ENCODE assay signal across 9 mouse cellular contexts in the genomic region with DNA sequence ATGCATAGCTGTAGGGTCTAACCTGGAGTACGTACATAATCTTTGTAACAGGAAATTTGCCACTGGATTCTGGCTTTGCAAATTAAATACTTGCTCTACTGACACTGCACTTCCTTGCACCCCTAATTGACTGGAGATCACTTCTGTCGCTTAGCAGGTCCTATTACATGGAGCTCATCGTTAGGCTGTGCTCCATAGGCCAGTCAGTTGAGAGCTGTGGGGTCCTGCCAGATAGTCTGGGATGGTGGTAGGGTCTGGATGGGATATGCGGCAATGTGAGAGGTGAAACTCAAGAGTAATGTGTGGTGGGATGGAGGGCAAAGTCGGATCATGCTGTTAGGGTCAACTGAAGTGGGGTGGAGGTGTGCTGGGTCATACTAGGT. TPM values are rescaled to one million over a fixed set of nuclear protein-coding genes. Genes with fewer than 3 reads are reported as not detected.
DNase-seq lines count a peak whose midpoint lies in the region; ATAC-seq and TF ChIP-seq lines count a peak whose summit lies in the region.
"Had no signal": no experiment of that assay in that cellular context is flagged by ENCODE, and none has a peak within 500 bp of the region (broad histone marks: within the 10 kb centered on the region; RNA-seq: fewer than 3 reads in every experiment).

No protein-coding gene starts in this region.

- no peak for TF ChIP-seq CTCF in testis, adult 2 months (IDR thresholded peaks at IDR 0.05; ENCODE audit: control insufficient read depth, insufficient read depth, insufficient replicate concordance, low read depth, low read length)

- H3K4me3 ChIP-seq in testis, adult 2 months (ENCODE audit: control insufficient read depth, low read depth, low read length): peak overlapping the region; percentile 98
- peak overlapping the region; percentile 75 for H3K4me3 ChIP-seq in embryonic facial prominence, embryonic 14.5 days (ENCODE audit: low read depth, low read length)
- H3K4me3 ChIP-seq in limb, embryonic 11.5 days (ENCODE audit: low read depth, low read length): peak overlapping the region; percentile 82
- H3K4me3 ChIP-seq in stomach, embryonic 14.5 days (ENCODE audit: low read depth, low read length): peak overlapping the region; percentile 78

- TF ChIP-seq POLR2A in testis, adult 2 months (IDR thresholded peaks at IDR 0.05; ENCODE audit: control insufficient read depth, low read depth, low read length): no peak

- H3K27me3 ChIP-seq in testis, adult 2 months (ENCODE audit: control insufficient read depth, insufficient read depth, low read length): no peaks in the 10 kb centered on the region
- no peaks in the 10 kb centered on the region for H3K27me3 ChIP-seq in embryonic facial prominence, embryonic 14.5 days (replicated peaks; ENCODE audit: control insufficient read depth, insufficient read depth, low read length)
- H3K27me3 ChIP-seq in limb, embryonic 11.5 days (ENCODE audit: control insufficient read depth, insufficient read depth, low read length): no peaks in the 10 kb centered on the region
- H3K27me3 ChIP-seq in stomach, embryonic 14.5 days (ENCODE audit: control insufficient read depth, insufficient read depth, low read length): no peaks in the 10 kb centered on the region

- peaks cover 7% of the 10 kb centered on the region for H3K4me1 ChIP-seq in testis, adult 2 months (ENCODE audit: control insufficient read depth, insufficient read depth, low read length)
- peaks cover 11% of the 10 kb centered on the region for H3K4me1 ChIP-seq in embryonic facial prominence, embryonic 14.5 days (ENCODE audit: control insufficient read depth, insufficient read depth, low read length)
- H3K4me1 ChIP-seq in limb, embryonic 11.5 days (ENCODE audit: control insufficient read depth, insufficient read depth, low read length): peaks cover 8% of the 10 kb centered on the region; the same call in 1 of the 2 replicates
- peaks cover 5% of the 10 kb centered on the region; the same call in 1 of the 2 replicates for H3K4me1 ChIP-seq in stomach, embryonic 14.5 days (ENCODE audit: control insufficient read depth, insufficient read depth, low read length)

- H3K27ac ChIP-seq in testis, adult 2 months (ENCODE audit: control insufficient read depth, insufficient read depth, low read depth, low read length): peak overlapping the region; percentile 22; the same call in 1 of the 2 replicates
- no peak overlapping the region for H3K27ac ChIP-seq in embryonic facial prominence, embryonic 14.5 days (replicated peaks; ENCODE audit: low read depth, low read length)
- H3K27ac ChIP-seq in limb, embryonic 11.5 days (replicated peaks; ENCODE audit: low read depth, low read length): no peak overlapping the region; the same call in 1 of the 2 replicates
- no peak overlapping the region for H3K27ac ChIP-seq in stomach, embryonic 14.5 days (ENCODE audit: low read length)

- no peak for DNase-seq in testis, postnatal 10 days (ENCODE audit: low spot score)
- DNase-seq in embryonic facial prominence, embryonic 14.5 days (ENCODE audit: low spot score): no peak
- DNase-seq in limb, embryonic 11.5 days (ENCODE audit: low spot score): peak; percentile 43
- DNase-seq in right cerebral cortex, postnatal 10 days (ENCODE audit: low spot score in 2 of 2): no peak
- DNase-seq in cerebellum, postnatal 25 days: no peak

- ATAC-seq in embryonic facial prominence, embryonic 14.5 days (ENCODE audit: low read depth): no peak; the same call in 1 of the 2 replicates
- peak; percentile 18 for ATAC-seq in limb, embryonic 11.5 days (ENCODE audit: insufficient number of reproducible peaks, low FRiP score, low TSS enrichment, low read depth)
- no peak for ATAC-seq in stomach, embryonic 14.5 days (ENCODE audit: insufficient number of reproducible peaks, insufficient read depth, low FRiP score, low read depth)
- ATAC-seq in granulocyte monocyte progenitor cell, adult 5-6 weeks (replicated peaks; ENCODE audit: poor library complexity, severe bottlenecking): no peak

- H3K9ac ChIP-seq in embryonic facial prominence, embryonic 14.5 days (ENCODE audit: low read depth, low read length): peak overlapping the region; percentile 78
- peak overlapping the region; percentile 82 for H3K9ac ChIP-seq in limb, embryonic 11.5 days (ENCODE audit: low read length)
- peak overlapping the region; percentile 67 for H3K9ac ChIP-seq in stomach, embryonic 14.5 days (replicated peaks; ENCODE audit: low read depth, low read length)

- WGBS in embryonic facial prominence, embryonic 14.5 days: 11% methylated on average over 5 of the region's 5 CpGs
- WGBS in limb, embryonic 11.5 days: 13% methylated on average over 5 of the region's 5 CpGs
- 12% methylated on average over 5 of the region's 5 CpGs for WGBS in stomach, embryonic 14.5 days

- no peaks in the 10 kb centered on the region for H3K9me3 ChIP-seq in embryonic facial prominence, embryonic 14.5 days (ENCODE audit: control insufficient read depth, low read length)
- H3K9me3 ChIP-seq in limb, embryonic 11.5 days (ENCODE audit: control insufficient read depth, low read length): no peaks in the 10 kb centered on the region
- H3K9me3 ChIP-seq in stomach, embryonic 14.5 days (ENCODE audit: control insufficient read depth, low read depth, low read length): no peaks in the 10 kb centered on the region

- peak overlapping the region; percentile 74 for H3K4me2 ChIP-seq in embryonic facial prominence, embryonic 14.5 days (ENCODE audit: low read depth, low read length)
- H3K4me2 ChIP-seq in limb, embryonic 11.5 days (ENCODE audit: low read depth, severe bottlenecking): peak overlapping the region; percentile 54
- H3K4me2 ChIP-seq in stomach, embryonic 14.5 days (replicated peaks; ENCODE audit: low read depth, low read length): peak overlapping the region; percentile 66

- no peaks in the 10 kb centered on the region; the same call in none of the 2 replicates for H3K36me3 ChIP-seq in testis, adult 2 months (ENCODE audit: control insufficient read depth, insufficient read depth, low read length)
- peaks cover 53% of the 10 kb centered on the region for H3K36me3 ChIP-seq in embryonic facial prominence, embryonic 14.5 days (ENCODE audit: control insufficient read depth, insufficient read depth, low read length)
- H3K36me3 ChIP-seq in limb, embryonic 11.5 days (ENCODE audit: control insufficient read depth, insufficient read depth, low read length): peaks cover 6% of the 10 kb centered on the region; the same call in 1 of the 2 replicates
- peaks cover 22% of the 10 kb centered on the region for H3K36me3 ChIP-seq in stomach, embryonic 14.5 days (ENCODE audit: control insufficient read depth, insufficient read depth, low read length)

RNA-seq across cellular contexts. Expression of a gene that starts 0.7 kb away (rescaled TPM):
- 4.1 and 5.0 TPM in 2 replicates for polyA plus RNA-seq in testis, adult 2 months (2012; rRNA removed)
- 31.1 and 35.9 TPM in 2 replicates for polyA plus RNA-seq in embryonic facial prominence, embryonic 14.5 days (2014; fragmentation: Nextera tagmentation; extraction: Ambion mirVana)
- polyA plus RNA-seq in limb, embryonic 11.5 days (2014; fragmentation: Nextera tagmentation; extraction: Ambion mirVana): 73.4 and 73.5 TPM in 2 replicates
- 35.2 and 44.4 TPM in 2 replicates for polyA plus RNA-seq in stomach, embryonic 14.5 days (2014; fragmentation: Nextera tagmentation; extraction: Ambion mirVana)
- total RNA-seq in granulocyte monocyte progenitor cell, adult 5-6 weeks (2014; fragmentation: Nextera tagmentation): 33.9 and 34.2 TPM in 2 replicates
- total RNA-seq in granulocyte monocyte progenitor cell, adult 5-6 weeks (2017): 36.6 and 57.9 TPM in 2 replicates

RNA-seq across cellular contexts. Expression of a gene that starts 0.7 kb away (rescaled TPM):
- polyA plus RNA-seq in testis, adult 2 months (2012; rRNA removed): 49.1 and 50.8 TPM in 2 replicates
- polyA plus RNA-seq in embryonic facial prominence, embryonic 14.5 days (2014; fragmentation: Nextera tagmentation; extraction: Ambion mirVana): 45.0 and 46.4 TPM in 2 replicates
- 60.0 and 66.8 TPM in 2 replicates for polyA plus RNA-seq in limb, embryonic 11.5 days (2014; fragmentation: Nextera tagmentation; extraction: Ambion mirVana)
- polyA plus RNA-seq in stomach, embryonic 14.5 days (2014; fragmentation: Nextera tagmentation; extraction: Ambion mirVana): 55.2 and 57.8 TPM in 2 replicates
- 33.5 and 37.1 TPM in 2 replicates for total RNA-seq in granulocyte monocyte progenitor cell, adult 5-6 weeks (2014; fragmentation: Nextera tagmentation)
- 94.5 and 119 TPM in 2 replicates for total RNA-seq in granulocyte monocyte progenitor cell, adult 5-6 weeks (2017)

RNA-seq across cellular contexts. Expression of a gene that starts 26.7 kb away (rescaled TPM):
- 40.2 and 44.3 TPM in 2 replicates for polyA plus RNA-seq in testis, adult 2 months (2012; rRNA removed)
- polyA plus RNA-seq in embryonic facial prominence, embryonic 14.5 days (2014; fragmentation: Nextera tagmentation; extraction: Ambion mirVana): not detected in 2 replicates
- not detected in 2 replicates for polyA plus RNA-seq in limb, embryonic 11.5 days (2014; fragmentation: Nextera tagmentation; extraction: Ambion mirVana)
- not detected in 2 replicates for polyA plus RNA-seq in stomach, embryonic 14.5 days (2014; fragmentation: Nextera tagmentation; extraction: Ambion mirVana)
- not detected in 2 replicates for total RNA-seq in granulocyte monocyte progenitor cell, adult 5-6 weeks (2014; fragmentation: Nextera tagmentation)
- not detected in 2 replicates for total RNA-seq in granulocyte monocyte progenitor cell, adult 5-6 weeks (2017)
- total RNA-seq: neutrophil, adult 5-6 weeks had no signal

Comparison
In these comparisons a context has a peak if more than half of its experiments do, and no peak if none do; other contexts are left out.
1. RNA of a gene that starts 26.7 kb away (polyA plus RNA-seq): 40.2 to 44.3 TPM in testis, adult 2 months; not detected in embryonic facial prominence, embryonic 14.5 days, not detected in limb, embryonic 11.5 days and not detected in stomach, embryonic 14.5 days; every median in the first group is over 10 times any median in the second.
2. Peak in every context shown above with its lines, with median percentiles within 50 percentile points of each other: H3K4me3 ChIP-seq, H3K4me2 ChIP-seq and H3K9ac ChIP-seq.